Mouse (Mus musculus): ENCODE data around the gene Itgal.

DNA sequence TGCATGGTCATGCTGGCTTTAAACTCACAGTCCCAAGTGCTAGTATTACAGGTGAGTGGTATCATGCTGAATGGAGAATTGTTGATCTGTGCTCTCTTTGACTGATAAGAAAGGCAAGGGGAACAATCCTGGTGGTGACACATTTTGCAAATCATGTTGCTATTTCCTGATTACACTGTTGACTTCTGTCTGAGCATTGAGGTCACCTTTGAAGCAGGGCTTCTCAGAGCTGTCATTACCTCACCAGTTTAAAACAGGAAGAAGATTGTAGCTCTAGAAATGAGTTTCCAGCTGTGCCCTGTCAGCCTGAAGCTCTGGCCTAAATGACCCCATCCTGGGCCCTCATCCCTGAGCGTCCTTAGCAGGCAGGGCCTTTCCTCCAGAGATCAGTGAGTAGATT lies 8.1 kb upstream of the Itgal start:
- no peak for TF ChIP-seq ZNF384 (IDR thresholded peaks at IDR 0.05; ENCODE audit: low read depth, low read length)
- no peak for TF ChIP-seq CHD2 (IDR thresholded peaks at IDR 0.05; ENCODE audit: low read depth, low read length)
- no peak for TF ChIP-seq MAFK (IDR thresholded peaks at IDR 0.05; ENCODE audit: insufficient read depth, low read depth, low read length)
- no peak for TF ChIP-seq HCFC1 (IDR thresholded peaks at IDR 0.05; ENCODE audit: borderline replicate concordance, insufficient read depth, low read length)

Data from ES-E14 (cell line).